Mouse (Mus musculus): ENCODE measurements around the gene Dao.

GRCm38 (mm10) chr5:114043800-114044199 lies 40.3 kb downstream of the Dao start:
- no peak for TF ChIP-seq CTCF (IDR thresholded peaks at IDR 0.05; ENCODE audit: extremely low read depth, insufficient read length, insufficient replicate concordance, low read depth, low read length)
- no peak for TF ChIP-seq POLR2A (IDR thresholded peaks at IDR 0.05; ENCODE audit: low read depth, low read length)
